Mouse (Mus musculus) activated CD4-positive, CD25-positive, alpha-beta regulatory T cell, adult 4 months (primary cell): ENCODE measurements around the gene Bbof1. TPM values are rescaled to one million over a fixed set of nuclear protein-coding genes. Genes with fewer than 3 reads are reported as not detected.

ENCODE experiments used
- ATAC-seq: one replicate; pipeline ENCODE4 v1.8.0; 2017
- polyA plus RNA-seq, 2 experiments: library from polyadenylated mRNA; unstranded; fragments of 100-300 nt; shearing (Covaris generic); gene quantifications; one replicate each; pipeline ENCODE4 v1.2.1; 2017

Bbof1 gene
- polyA plus RNA-seq, 2 experiments from 2014 or later = 0.91 TPM; not detected in 1

GRCm38 (mm10) chr12:84478937-84479336 lies 70.1 kb downstream of the Bbof1 start:
- no peak for ATAC-seq

DNA sequence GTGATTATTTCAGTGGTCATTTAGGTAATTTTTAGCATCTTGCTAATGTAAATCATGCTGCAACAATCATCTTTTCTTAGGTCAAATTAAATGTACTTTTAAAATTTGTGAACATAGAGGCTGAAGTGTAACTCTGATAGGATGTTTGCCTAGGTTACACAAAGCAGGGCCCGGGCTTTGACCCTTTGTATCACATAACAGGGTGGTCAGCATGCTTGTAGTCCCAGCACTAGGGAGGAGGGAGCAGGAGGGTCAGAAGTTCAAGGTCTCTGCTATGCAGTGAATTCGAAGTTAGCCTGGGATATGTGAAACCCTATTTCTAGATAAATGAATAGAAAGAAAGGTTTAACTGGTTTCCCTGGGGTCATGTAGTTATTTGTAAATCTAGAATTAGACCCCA lies 72.4 kb downstream of the Bbof1 start:
- no peak for ATAC-seq

DNA sequence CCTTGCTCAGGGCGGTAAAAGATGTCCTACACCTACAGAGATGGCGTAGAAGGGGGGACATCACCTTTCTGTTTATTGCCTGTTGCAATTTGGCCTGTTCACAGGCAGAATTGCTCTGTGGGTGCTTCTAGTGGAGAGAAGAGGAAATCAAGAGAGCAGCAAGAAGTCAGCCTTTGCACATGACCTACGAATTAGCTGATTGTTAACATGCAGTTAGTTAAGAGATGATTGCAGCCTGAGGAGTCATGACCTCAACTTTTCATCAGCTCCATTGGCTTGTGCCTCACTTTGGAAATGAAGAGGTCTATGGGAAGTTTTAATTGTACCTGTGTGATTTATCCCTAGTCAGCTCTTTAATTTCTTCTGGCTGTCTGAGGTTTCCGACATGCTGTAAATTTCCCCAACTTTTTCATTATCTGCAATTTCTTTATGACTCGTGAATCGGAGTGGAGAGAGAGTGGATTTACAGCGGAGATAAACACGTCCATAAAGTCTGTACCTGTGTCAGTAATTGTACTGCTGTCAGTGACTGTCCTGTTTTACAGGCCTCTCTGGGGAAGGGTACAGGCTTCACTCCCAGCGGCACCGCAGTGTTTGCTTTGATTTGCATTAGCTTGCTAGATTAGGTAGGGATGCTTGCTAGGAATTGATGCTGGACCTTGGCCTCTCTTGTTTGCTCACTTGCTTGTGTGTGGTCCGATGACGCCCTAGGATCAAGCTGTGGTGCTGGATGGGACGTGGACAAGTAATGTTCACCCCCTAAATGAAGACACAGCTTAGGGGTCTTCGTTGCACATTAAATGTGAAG lies 74.1 kb downstream of the Bbof1 start:
- no peak for ATAC-seq

DNA sequence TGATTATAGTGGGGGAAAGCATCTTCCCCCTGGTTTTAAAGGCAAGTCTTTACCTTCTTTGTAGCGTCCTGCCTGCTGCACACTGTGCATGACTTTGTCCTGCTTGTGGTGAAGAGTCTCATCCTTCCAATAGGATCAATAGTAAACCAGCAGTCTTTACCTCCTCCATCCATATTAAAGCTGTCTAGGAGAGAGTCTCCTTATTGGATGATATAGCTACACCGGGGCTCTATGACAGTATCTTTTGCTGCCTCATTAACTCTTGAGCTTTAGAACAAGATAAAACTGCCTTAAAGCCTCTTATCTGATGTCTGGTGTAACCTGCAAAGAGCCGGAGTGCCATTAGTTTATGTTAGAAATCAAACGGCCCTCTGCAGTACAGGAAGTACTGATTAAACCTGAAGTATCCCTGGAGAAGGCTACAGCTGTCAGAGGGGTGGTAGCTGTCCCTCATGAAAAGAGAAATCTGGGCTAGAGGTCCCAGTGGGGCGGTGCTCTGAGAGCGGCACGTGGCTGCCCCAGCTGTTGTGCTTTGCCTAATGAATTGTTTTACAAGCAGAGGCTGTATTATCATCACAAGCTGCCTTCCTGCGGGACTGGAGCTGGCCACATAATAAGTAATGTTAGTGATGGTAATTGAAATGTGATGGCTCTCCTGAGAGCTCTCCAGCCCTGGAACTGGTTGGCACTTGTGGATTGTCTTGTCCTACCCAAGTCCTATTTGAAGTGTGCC lies 78.6 kb downstream of the Bbof1 start:
- ATAC-seq = no peak

Other genes with a start within 250 kb of the Bbof1 start
- gene Elmsan1, start 190.2 kb upstream of the Bbof1 start, polyA plus RNA-seq = 1 to 10 TPM; 6.8 to 7.1 TPM
- 10 to 100 TPM; 41.0 to 42.5 TPM for gene Ptgr2, start 123.8 kb upstream of the Bbof1 start, polyA plus RNA-seq
- 10 to 100 TPM; 41.1 to 54.8 TPM for gene Zfp410, start 92.2 kb upstream of the Bbof1 start, polyA plus RNA-seq
- 10 to 100 TPM; 20.4 to 31.5 TPM for gene Coq6, start 47.4 kb upstream of the Bbof1 start, polyA plus RNA-seq
- under 1 TPM; 0.25 to 0.95 TPM for gene Fam161b, start 47.2 kb upstream of the Bbof1 start, polyA plus RNA-seq
- gene Entpd5, start within 50 bp of the Bbof1 start, polyA plus RNA-seq = 10 to 100 TPM; 21.1 to 26.9 TPM
- gene Rnf113a2, start 8.1 kb downstream of the Bbof1 start, polyA plus RNA-seq = 10 to 100 TPM; 35.6 to 36.6 TPM
- 10 to 100 TPM in 1 of 2 experiments, 1 to 10 TPM in 1; 7.3 to 10.9 TPM for gene Aldh6a1, start 41.9 kb downstream of the Bbof1 start, polyA plus RNA-seq
- gene Lin52, start 42.4 kb downstream of the Bbof1 start, polyA plus RNA-seq = 10 to 100 TPM; 20.8 to 23.2 TPM
- not detected for gene Vsx2, start 160.7 kb downstream of the Bbof1 start, polyA plus RNA-seq
- gene Abcd4, start 208.3 kb downstream of the Bbof1 start, polyA plus RNA-seq = 10 to 100 TPM in 1 of 2 experiments, 1 to 10 TPM in 1; 7.8 to 10.3 TPM
- not detected for gene Vrtn, start 231.9 kb downstream of the Bbof1 start, polyA plus RNA-seq